Mouse (Mus musculus) forebrain, embryonic 15.5 days (tissue): Measurements from ENCODE around the gene Evc2. TPM values are rescaled to one million over a fixed set of nuclear protein-coding genes. Genes with fewer than 3 reads are reported as not detected.
A peak's percentile ranks its signal among the peaks of the same experiment; 100 is the strongest.

ENCODE experiments used
- ATAC-seq: fragments of 200-750 bp; cut with Nextera tagmentation; replicated peaks from 2 replicates; pipeline ENCODE4 v1.8.0; 2017; ENCODE audit warnings: mild to moderate bottlenecking, moderate TSS enrichment, moderate library complexity
- H3K27ac ChIP-seq: fragments of 300-500 bp; sonication (generic); replicated peaks from 2 replicates; pipeline ENCODE4 v1.5.1; 2015; ENCODE audit warnings: mild to moderate bottlenecking, inconsistent platforms
- H3K27me3 ChIP-seq: fragments of 300-500 bp; sonication (generic); 2 replicates; pipeline ENCODE4 v1.6.1; 2015; ENCODE audit warnings: inconsistent platforms
- H3K36me3 ChIP-seq: fragments of 300-500 bp; sonication (generic); 2 replicates; pipeline ENCODE4 v1.6.1; 2015; ENCODE audit warnings: mild to moderate bottlenecking, inconsistent platforms
- H3K4me1 ChIP-seq: fragments of 300-500 bp; sonication (generic); 2 replicates; pipeline ENCODE4 v1.6.1; 2015; ENCODE audit warnings: inconsistent platforms
- H3K4me2 ChIP-seq: fragments of 300-500 bp; sonication (generic); replicated peaks from 2 replicates; pipeline ENCODE4 v1.6.1; 2015; ENCODE audit warnings: mild to moderate bottlenecking, inconsistent platforms
- H3K4me3 ChIP-seq: fragments of 300-500 bp; sonication (generic); 2 replicates; pipeline ENCODE4 v1.5.1; 2015; ENCODE audit warnings: mild to moderate bottlenecking, inconsistent platforms
- H3K9ac ChIP-seq: fragments of 300-500 bp; sonication (generic); replicated peaks from 2 replicates; pipeline ENCODE4 v1.6.1; 2015; ENCODE audit warnings: mild to moderate bottlenecking, inconsistent platforms
- H3K9me3 ChIP-seq: fragments of 300-500 bp; sonication (generic); 2 replicates; pipeline ENCODE4 v1.6.1; 2016; ENCODE audit warnings: inconsistent platforms
- WGBS: fragments of 180-500 bp; shearing (Covaris S2); methylation state at CpG from one replicate; pipeline ENCODE4 v1.1.7; 2015; ENCODE audit warnings: mixed read lengths; 5-methylcytosine and 5-hydroxymethylcytosine counted together
- polyA plus RNA-seq: library from polyadenylated mRNA; unstranded; fragments of >200 nt; fragmentation: Nextera tagmentation; extraction: Ambion mirVana; gene quantifications from 2 replicates; pipeline ENCODE4 v1.2.1, GENCODE M21; 2015

The Evc2 gene
- 6.0 and 6.6 TPM in 2 replicates for polyA plus RNA-seq

- peaks cover 38% of the 10 kb centered on the region for H3K4me1 ChIP-seq
- peak within 1 kb of the TSS; percentile 100 for H3K4me2 ChIP-seq
- H3K27me3 ChIP-seq = no peaks in the 10 kb centered on the region
- under 1% methylated on average over 27 of the region's 27 CpGs for WGBS
- no peaks in the 10 kb centered on the region for H3K36me3 ChIP-seq
- H3K27ac ChIP-seq = no peak within 1 kb of the TSS
- peak within 1 kb of the TSS; percentile 48 for H3K4me3 ChIP-seq
- ATAC-seq = peak; percentile 73
- H3K9ac ChIP-seq = peak within 1 kb of the TSS; percentile 44
- H3K9me3 ChIP-seq = no peaks in the 10 kb centered on the region
Observed at GRCm38 (mm10) chr5:37338288-37338687, at the start of gene Evc2. Gene Evc2, plus strand, starts transcription at chr5:37338499.

GRCm38 (mm10) chr5:37289236-37289635, 49.1 kb upstream of the Evc2 start:
- Histone ChIP-seq H3K4me1 (no peaks in the 10 kb centered on the region), H3K4me3 (no peak overlapping the region), H3K9ac (no peak overlapping the region), H3K4me2 (no peak overlapping the region), H3K36me3 (peaks cover 72% of the 10 kb centered on the region), H3K27ac (no peak overlapping the region), H3K9me3 (no peaks in the 10 kb centered on the region), H3K27me3 (no peaks in the 10 kb centered on the region)
- peak; percentile 44; the same call in 1 of the 2 replicates for ATAC-seq
- 15% methylated on average over 3 of the region's 3 CpGs for WGBS

GRCm38 (mm10) chr5:37290983-37291382, 47.3 kb upstream of the Evc2 start:
- Histone ChIP-seq H3K4me1 (no peaks in the 10 kb centered on the region), H3K9me3 (no peaks in the 10 kb centered on the region), H3K27me3 (no peaks in the 10 kb centered on the region), H3K27ac (no peak overlapping the region), H3K4me2 (no peak overlapping the region), H3K9ac (no peak overlapping the region), H3K36me3 (peaks cover 58% of the 10 kb centered on the region), H3K4me3 (no peak overlapping the region)
- WGBS = 75% methylated on average over 9 of the region's 9 CpGs
- no peak for ATAC-seq

- WGBS = 54% methylated on average over 10 of the region's 10 CpGs
- peak; percentile 60 for ATAC-seq
Observed at GRCm38 (mm10) chr5:37296717-37297116, 41.6 kb upstream of the Evc2 start.

GRCm38 (mm10) chr5:37298370-37298769, 39.9 kb upstream of the Evc2 start:
- Histone ChIP-seq H3K27ac (no peak overlapping the region), H3K9me3 (no peaks in the 10 kb centered on the region), H3K4me3 (no peak overlapping the region), H3K4me1 (peaks cover 7% of the 10 kb centered on the region; the same call in 1 of the 2 replicates), H3K27me3 (no peaks in the 10 kb centered on the region), H3K36me3 (no peaks in the 10 kb centered on the region), H3K9ac (no peak overlapping the region), H3K4me2 (no peak overlapping the region)
- 19% methylated on average over 7 of the region's 7 CpGs for WGBS
- no peak; the same call in 1 of the 2 replicates for ATAC-seq

More at GRCm38 (mm10) chr5:37296717-37297116, 41.6 kb upstream of the Evc2 start:
- Histone ChIP-seq H3K9ac (no peak overlapping the region), H3K27ac (0 out of 2 replicates have a peak overlapping the region, but pooled peaks have one; percentile 3), H3K36me3 (peaks cover 6% of the 10 kb centered on the region), H3K27me3 (no peaks in the 10 kb centered on the region), H3K4me3 (no peak overlapping the region), H3K4me1 (peaks cover 7% of the 10 kb centered on the region; the same call in 1 of the 2 replicates), H3K9me3 (no peaks in the 10 kb centered on the region), H3K4me2 (no peak overlapping the region)

GRCm38 (mm10) chr5:37310026-37310425, 28.3 kb upstream of the Evc2 start:
- ATAC-seq = no peak
- H3K4me1 ChIP-seq = no peaks in the 10 kb centered on the region
- H3K27ac ChIP-seq = no peak overlapping the region
- H3K4me3 ChIP-seq = no peak overlapping the region
- no peak overlapping the region for H3K4me2 ChIP-seq
- H3K27me3 ChIP-seq = no peaks in the 10 kb centered on the region
- H3K9me3 ChIP-seq = no peaks in the 10 kb centered on the region
- peaks cover 10% of the 10 kb centered on the region for H3K36me3 ChIP-seq
- 94% methylated on average over 9 of the region's 9 CpGs for WGBS
- H3K9ac ChIP-seq = no peak overlapping the region

GRCm38 (mm10) chr5:37312980-37313722, 25.1 kb upstream of the Evc2 start:
- ATAC-seq = no peak
- 93% methylated on average over 12 of the region's 12 CpGs for WGBS

GRCm38 (mm10) chr5:37318715-37319114, 19.6 kb upstream of the Evc2 start:
- WGBS = 94% methylated on average over 6 of the region's 6 CpGs
- H3K4me3 ChIP-seq = no peak overlapping the region
- H3K9me3 ChIP-seq = peaks cover 6% of the 10 kb centered on the region; the same call in 1 of the 2 replicates
- ATAC-seq = no peak
- peaks cover 20% of the 10 kb centered on the region for H3K36me3 ChIP-seq
- no peaks in the 10 kb centered on the region for H3K4me1 ChIP-seq
- H3K27ac ChIP-seq = no peak overlapping the region
- H3K4me2 ChIP-seq = no peak overlapping the region
- H3K9ac ChIP-seq = no peak overlapping the region
- H3K27me3 ChIP-seq = no peaks in the 10 kb centered on the region

More at GRCm38 (mm10) chr5:37312980-37313722, 25.1 kb upstream of the Evc2 start:
- Histone ChIP-seq H3K4me3 (no peak overlapping the region), H3K27me3 (no peaks in the 10 kb centered on the region), H3K27ac (no peak overlapping the region), H3K36me3 (peaks cover 22% of the 10 kb centered on the region), H3K9ac (no peak overlapping the region), H3K9me3 (peaks cover 6% of the 10 kb centered on the region; the same call in 1 of the 2 replicates), H3K4me1 (no peaks in the 10 kb centered on the region), H3K4me2 (no peak overlapping the region)

- ATAC-seq = no peak
- Histone ChIP-seq H3K36me3 (peaks cover 10% of the 10 kb centered on the region), H3K4me1 (no peaks in the 10 kb centered on the region), H3K4me3 (no peak overlapping the region), H3K9ac (no peak overlapping the region), H3K9me3 (peaks cover 6% of the 10 kb centered on the region; the same call in 1 of the 2 replicates), H3K27ac (no peak overlapping the region), H3K4me2 (no peak overlapping the region), H3K27me3 (no peaks in the 10 kb centered on the region)
- WGBS = 74% methylated on average over 3 of the region's 3 CpGs
Observed at GRCm38 (mm10) chr5:37320174-37320573, 18.1 kb upstream of the Evc2 start.

GRCm38 (mm10) chr5:37320761-37321160, 17.5 kb upstream of the Evc2 start:
- no peaks in the 10 kb centered on the region for H3K27me3 ChIP-seq
- ATAC-seq = no peak
- 0 out of 2 replicates have a peak, but pooled peaks cover under 1% of the 10 kb centered on the region for H3K9me3 ChIP-seq
- H3K36me3 ChIP-seq = peaks cover 4% of the 10 kb centered on the region
- WGBS = 94% methylated on average over 4 of the region's 4 CpGs
- no peak overlapping the region for H3K4me3 ChIP-seq
- H3K4me1 ChIP-seq = no peaks in the 10 kb centered on the region
- no peak overlapping the region for H3K4me2 ChIP-seq
- no peak overlapping the region for H3K9ac ChIP-seq
- no peak overlapping the region for H3K27ac ChIP-seq

GRCm38 (mm10) chr5:37326675-37327074, 11.6 kb upstream of the Evc2 start:
- 93% methylated on average over 6 of the region's 6 CpGs for WGBS
- H3K36me3 ChIP-seq = no peaks in the 10 kb centered on the region; the same call in 1 of the 2 replicates

GRCm38 (mm10) chr5:37330449-37331132, 7.7 kb upstream of the Evc2 start:
- Histone ChIP-seq H3K27ac (no peak overlapping the region), H3K36me3 (no peaks in the 10 kb centered on the region), H3K4me3 (no peak overlapping the region), H3K4me2 (no peak overlapping the region), H3K9ac (no peak overlapping the region), H3K27me3 (no peaks in the 10 kb centered on the region), H3K9me3 (no peaks in the 10 kb centered on the region), H3K4me1 (no peaks in the 10 kb centered on the region)
- ATAC-seq = no peak
- 84% methylated on average over 8 of the region's 8 CpGs for WGBS

More at GRCm38 (mm10) chr5:37326675-37327074, 11.6 kb upstream of the Evc2 start:
- H3K9me3 ChIP-seq = no peaks in the 10 kb centered on the region
- H3K4me3 ChIP-seq = no peak overlapping the region
- no peak overlapping the region for H3K4me2 ChIP-seq
- H3K27me3 ChIP-seq = no peaks in the 10 kb centered on the region
- no peak overlapping the region for H3K9ac ChIP-seq
- no peak for ATAC-seq
- no peak overlapping the region for H3K27ac ChIP-seq
- no peaks in the 10 kb centered on the region for H3K4me1 ChIP-seq
